Mouse (Mus musculus) hindbrain, embryonic 12.5 days (tissue): ENCODE data around the gene Smurf2. TPM values are rescaled to one million over a fixed set of nuclear protein-coding genes. Genes with fewer than 3 reads are reported as not detected.

Source experiments
- ATAC-seq: fragments of 200-750 bp; cut with Nextera tagmentation; 2 replicates; pipeline ENCODE4 v1.8.0; 2017; ENCODE audit warnings: moderate TSS enrichment; ENCODE audit not compliant: low FRiP score
- H3K27ac ChIP-seq: fragments of 300-500 bp; sonication (generic); 2 replicates; pipeline ENCODE4 v1.5.1; 2016; ENCODE audit warnings: mild to moderate bottlenecking
- H3K27me3 ChIP-seq: fragments of 300-500 bp; sonication (generic); 2 replicates; pipeline ENCODE4 v1.6.1; 2016; ENCODE audit warnings: mild to moderate bottlenecking
- H3K36me3 ChIP-seq: fragments of 300-500 bp; sonication (generic); 2 replicates; pipeline ENCODE4 v1.6.1; 2016; ENCODE audit warnings: mild to moderate bottlenecking
- H3K4me1 ChIP-seq: fragments of 300-500 bp; sonication (generic); 2 replicates; pipeline ENCODE4 v1.6.1; 2016
- H3K4me2 ChIP-seq: fragments of 300-500 bp; sonication (generic); replicated peaks from 2 replicates; pipeline ENCODE4 v1.6.1; 2016; ENCODE audit warnings: mild to moderate bottlenecking
- H3K4me3 ChIP-seq: fragments of 300-500 bp; sonication (generic); 2 replicates; pipeline ENCODE4 v1.5.1; 2016; ENCODE audit warnings: mild to moderate bottlenecking
- H3K9ac ChIP-seq: fragments of 300-500 bp; sonication (generic); 2 replicates; pipeline ENCODE4 v1.6.1; 2016; ENCODE audit warnings: mild to moderate bottlenecking, moderate library complexity
- H3K9me3 ChIP-seq: fragments of 300-500 bp; sonication (generic); replicated peaks from 2 replicates; pipeline ENCODE4 v1.6.1; 2016; ENCODE audit warnings: mild to moderate bottlenecking
- WGBS: fragments of 180-500 bp; shearing (Covaris S2); methylation state at CpG from one replicate; pipeline ENCODE4 v1.1.7; 2016; 5-methylcytosine and 5-hydroxymethylcytosine counted together
- polyA plus RNA-seq: library from polyadenylated mRNA; unstranded; fragments of >200 nt; fragmentation: Nextera tagmentation; extraction: Ambion mirVana; gene quantifications from 2 replicates; pipeline ENCODE4 v1.2.1, GENCODE M21; 2016

Smurf2 gene
- polyA plus RNA-seq, 1 experiment from 2014 or later, result 16.6 TPM

- Histone ChIP-seq H3K36me3 (no peaks in the 10 kb centered on the region), H3K9me3 (no peaks in the 10 kb centered on the region), H3K4me1 (no peaks in the 10 kb centered on the region), H3K27me3 (no peaks in the 10 kb centered on the region), H3K9ac (no peak overlapping the region), H3K4me3 (no peak overlapping the region), H3K4me2 (no peak overlapping the region), H3K27ac (no peak overlapping the region)
- no peak for ATAC-seq
- WGBS, result 96% methylated on average over 2 of the region's 2 CpGs
These were observed 23.9 kb downstream of the Smurf2 start for GRCm38 (mm10) chr11:106896561-106897168.

- H3K4me3 ChIP-seq, result no peak overlapping the region
- H3K9ac ChIP-seq, result no peak overlapping the region
- H3K9me3 ChIP-seq, result no peaks in the 10 kb centered on the region
- no peaks in the 10 kb centered on the region for H3K27me3 ChIP-seq
- H3K36me3 ChIP-seq, result no peaks in the 10 kb centered on the region
- 83% methylated on average over 1 of the region's 1 CpGs for WGBS
- H3K4me1 ChIP-seq, result no peaks in the 10 kb centered on the region
- no peak for ATAC-seq
- H3K27ac ChIP-seq, result no peak overlapping the region
- no peak overlapping the region for H3K4me2 ChIP-seq
These were observed 36.9 kb downstream of the Smurf2 start for GRCm38 (mm10) chr11:106883656-106884055.

- no peak overlapping the region for H3K9ac ChIP-seq
These were observed 47.9 kb downstream of the Smurf2 start for GRCm38 (mm10) chr11:106872650-106873049.

GRCm38 (mm10) chr11:106851438-106851837 lies 69.1 kb downstream of the Smurf2 start:
- no peaks in the 10 kb centered on the region for H3K9me3 ChIP-seq
- H3K9ac ChIP-seq, result no peak overlapping the region
- no peak overlapping the region for H3K27ac ChIP-seq
- peaks cover 31% of the 10 kb centered on the region for H3K36me3 ChIP-seq
- ATAC-seq, result no peak
- H3K27me3 ChIP-seq, result no peaks in the 10 kb centered on the region
- H3K4me1 ChIP-seq, result no peaks in the 10 kb centered on the region
- WGBS, result 53% methylated on average over 2 of the region's 2 CpGs
- H3K4me3 ChIP-seq, result no peak overlapping the region
- H3K4me2 ChIP-seq, result no peak overlapping the region

More at GRCm38 (mm10) chr11:106872650-106873049, 47.9 kb downstream of the Smurf2 start:
- H3K4me1 ChIP-seq, result no peaks in the 10 kb centered on the region
- no peak overlapping the region for H3K27ac ChIP-seq
- H3K36me3 ChIP-seq, result peaks cover 12% of the 10 kb centered on the region
- no peaks in the 10 kb centered on the region for H3K9me3 ChIP-seq
- no peak for ATAC-seq
- no peak overlapping the region for H3K4me3 ChIP-seq
- WGBS, result 93% methylated on average over 6 of the region's 6 CpGs
- H3K27me3 ChIP-seq, result no peaks in the 10 kb centered on the region
- no peak overlapping the region for H3K4me2 ChIP-seq

- Histone ChIP-seq H3K4me3 (no peak overlapping the region), H3K9ac (no peak overlapping the region), H3K4me2 (no peak overlapping the region), H3K4me1 (no peaks in the 10 kb centered on the region), H3K27ac (no peak overlapping the region), H3K36me3 (peaks cover 43% of the 10 kb centered on the region), H3K27me3 (no peaks in the 10 kb centered on the region), H3K9me3 (no peaks in the 10 kb centered on the region)
- WGBS, result 93% methylated on average over 3 of the region's 3 CpGs
- no peak for ATAC-seq
These were observed 78.5 kb downstream of the Smurf2 start for GRCm38 (mm10) chr11:106842002-106842401.

GRCm38 (mm10) chr11:106828079-106828478 lies 92.4 kb downstream of the Smurf2 start:
- Histone ChIP-seq H3K36me3 (peaks cover 45% of the 10 kb centered on the region), H3K4me3 (no peak overlapping the region), H3K4me1 (no peaks in the 10 kb centered on the region), H3K27ac (no peak overlapping the region), H3K27me3 (no peaks in the 10 kb centered on the region), H3K9me3 (no peaks in the 10 kb centered on the region), H3K9ac (no peak overlapping the region), H3K4me2 (no peak overlapping the region)
- 95% methylated on average over 7 of the region's 7 CpGs for WGBS
- no peak for ATAC-seq

- Histone ChIP-seq H3K27ac (no peak overlapping the region), H3K4me2 (no peak overlapping the region), H3K9ac (no peak overlapping the region), H3K4me1 (no peaks in the 10 kb centered on the region), H3K9me3 (no peaks in the 10 kb centered on the region), H3K27me3 (no peaks in the 10 kb centered on the region), H3K36me3 (peaks cover 54% of the 10 kb centered on the region), H3K4me3 (no peak overlapping the region)
- WGBS, result 95% methylated on average over 10 of the region's 10 CpGs
- no peak for ATAC-seq
These were observed 96.1 kb downstream of the Smurf2 start for GRCm38 (mm10) chr11:106824403-106824802.

- H3K27me3 ChIP-seq, result no peaks in the 10 kb centered on the region
- H3K9me3 ChIP-seq, result no peaks in the 10 kb centered on the region
- H3K9ac ChIP-seq, result no peak overlapping the region
- H3K4me2 ChIP-seq, result no peak overlapping the region
- no peaks in the 10 kb centered on the region for H3K4me1 ChIP-seq
- no peak overlapping the region for H3K27ac ChIP-seq
- peaks cover 56% of the 10 kb centered on the region for H3K36me3 ChIP-seq
- WGBS, result 94% methylated on average over 8 of the region's 8 CpGs
- no peak overlapping the region for H3K4me3 ChIP-seq
- no peak for ATAC-seq
These were observed 96.8 kb downstream of the Smurf2 start for GRCm38 (mm10) chr11:106823741-106824140.

GRCm38 (mm10) chr11:106822911-106823310 lies 97.6 kb downstream of the Smurf2 start:
- no peak overlapping the region for H3K4me3 ChIP-seq
- H3K9me3 ChIP-seq, result no peaks in the 10 kb centered on the region
- peaks cover 55% of the 10 kb centered on the region for H3K36me3 ChIP-seq
- H3K9ac ChIP-seq, result no peak overlapping the region
- ATAC-seq, result no peak
- H3K27ac ChIP-seq, result no peak overlapping the region
- 88% methylated on average over 5 of the region's 5 CpGs for WGBS
- no peak overlapping the region for H3K4me2 ChIP-seq
- no peaks in the 10 kb centered on the region for H3K27me3 ChIP-seq
- H3K4me1 ChIP-seq, result 0 out of 2 replicates have a peak, but pooled peaks cover 4% of the 10 kb centered on the region

- H3K4me2 ChIP-seq, result no peak overlapping the region
- ATAC-seq, result no peak
- H3K9ac ChIP-seq, result no peak overlapping the region
- peaks cover 54% of the 10 kb centered on the region for H3K36me3 ChIP-seq
- H3K9me3 ChIP-seq, result no peaks in the 10 kb centered on the region
- H3K27ac ChIP-seq, result no peak overlapping the region
- 89% methylated on average over 8 of the region's 8 CpGs for WGBS
- no peak overlapping the region for H3K4me3 ChIP-seq
- 0 out of 2 replicates have a peak, but pooled peaks cover 4% of the 10 kb centered on the region for H3K4me1 ChIP-seq
- H3K27me3 ChIP-seq, result no peaks in the 10 kb centered on the region
These were observed 98.0 kb downstream of the Smurf2 start for GRCm38 (mm10) chr11:106822491-106822890.

- Histone ChIP-seq H3K27me3 (no peaks in the 10 kb centered on the region), H3K27ac (no peak overlapping the region), H3K36me3 (peaks cover 62% of the 10 kb centered on the region), H3K4me3 (no peak overlapping the region), H3K4me1 (0 out of 2 replicates have a peak, but pooled peaks cover 4% of the 10 kb centered on the region), H3K9ac (no peak overlapping the region), H3K4me2 (no peak overlapping the region), H3K9me3 (no peaks in the 10 kb centered on the region)
- 87% methylated on average over 6 of the region's 6 CpGs for WGBS
- no peak for ATAC-seq
These were observed 99.1 kb downstream of the Smurf2 start for GRCm38 (mm10) chr11:106821397-106821796.

- 0 out of 2 replicates have a peak, but pooled peaks cover 4% of the 10 kb centered on the region for H3K4me1 ChIP-seq
- no peak overlapping the region for H3K4me2 ChIP-seq
- no peak overlapping the region for H3K4me3 ChIP-seq
- no peaks in the 10 kb centered on the region for H3K27me3 ChIP-seq
- 83% methylated on average over 4 of the region's 4 CpGs for WGBS
- H3K27ac ChIP-seq, result no peak overlapping the region
- H3K9ac ChIP-seq, result no peak overlapping the region
- H3K36me3 ChIP-seq, result peaks cover 66% of the 10 kb centered on the region
- ATAC-seq, result no peak
- no peaks in the 10 kb centered on the region for H3K9me3 ChIP-seq
These were observed 99.5 kb downstream of the Smurf2 start for GRCm38 (mm10) chr11:106820972-106821371.

GRCm38 (mm10) chr11:106820252-106820651 lies 100.3 kb downstream of the Smurf2 start:
- Histone ChIP-seq H3K9ac (no peak overlapping the region), H3K4me3 (no peak overlapping the region), H3K4me2 (no peak overlapping the region), H3K4me1 (0 out of 2 replicates have a peak, but pooled peaks cover 4% of the 10 kb centered on the region), H3K27me3 (no peaks in the 10 kb centered on the region), H3K27ac (no peak overlapping the region), H3K36me3 (peaks cover 73% of the 10 kb centered on the region), H3K9me3 (no peaks in the 10 kb centered on the region)
- no peak for ATAC-seq
- WGBS, result 89% methylated on average over 6 of the region's 6 CpGs
